Mouse (Mus musculus) limb, embryonic 15.5 days (tissue): ENCODE data around the gene Ptprz1. TPM values are rescaled to one million over a fixed set of nuclear protein-coding genes. Genes with fewer than 3 reads are reported as not detected.

ENCODE experiments used
- ATAC-seq: fragments of 200-750 bp; cut with Nextera tagmentation; 2 replicates; pipeline ENCODE4 v1.8.0; 2017; ENCODE audit warnings: low read depth, moderate TSS enrichment; ENCODE audit not compliant: insufficient number of reproducible peaks, low FRiP score, low TSS enrichment
- H3K27ac ChIP-seq: fragments of 300-500 bp; sonication (generic); 2 replicates; pipeline ENCODE4 v1.5.1; 2015; ENCODE audit warnings: moderate library complexity, mild to moderate bottlenecking, inconsistent platforms
- H3K27me3 ChIP-seq: fragments of 300-500 bp; sonication (generic); 2 replicates; pipeline ENCODE4 v1.6.1; 2015; ENCODE audit warnings: inconsistent platforms
- H3K36me3 ChIP-seq: fragments of 300-500 bp; sonication (generic); 2 replicates; pipeline ENCODE4 v1.6.1; 2015; ENCODE audit warnings: inconsistent platforms
- H3K4me1 ChIP-seq: fragments of 300-500 bp; sonication (generic); 2 replicates; pipeline ENCODE4 v1.6.1; 2015; ENCODE audit warnings: inconsistent platforms
- H3K4me2 ChIP-seq: fragments of 300-500 bp; sonication (generic); 2 replicates; pipeline ENCODE4 v1.6.1; 2015; ENCODE audit warnings: mild to moderate bottlenecking, inconsistent platforms
- H3K4me3 ChIP-seq: fragments of 300-500 bp; sonication (generic); 2 replicates; pipeline ENCODE4 v1.5.1; 2015; ENCODE audit warnings: mild to moderate bottlenecking, inconsistent platforms
- H3K9ac ChIP-seq: fragments of 300-500 bp; sonication (generic); 2 replicates; pipeline ENCODE4 v1.6.1; 2015; ENCODE audit warnings: inconsistent platforms
- H3K9me3 ChIP-seq: fragments of 300-500 bp; sonication (generic); 2 replicates; pipeline ENCODE4 v1.6.1; 2016; ENCODE audit warnings: inconsistent platforms
- WGBS: fragments of 180-500 bp; shearing (Covaris S2); methylation state at CpG from one replicate; pipeline ENCODE4 v1.1.7; 2015; 5-methylcytosine and 5-hydroxymethylcytosine counted together
- polyA plus RNA-seq: library from polyadenylated mRNA; unstranded; fragments of >200 nt; fragmentation: Nextera tagmentation; extraction: Ambion mirVana; gene quantifications from 2 replicates; pipeline ENCODE4 v1.2.1, GENCODE M21; 2015

Ptprz1 gene
- polyA plus RNA-seq: 9.7 and 10.2 TPM in 2 replicates

DNA sequence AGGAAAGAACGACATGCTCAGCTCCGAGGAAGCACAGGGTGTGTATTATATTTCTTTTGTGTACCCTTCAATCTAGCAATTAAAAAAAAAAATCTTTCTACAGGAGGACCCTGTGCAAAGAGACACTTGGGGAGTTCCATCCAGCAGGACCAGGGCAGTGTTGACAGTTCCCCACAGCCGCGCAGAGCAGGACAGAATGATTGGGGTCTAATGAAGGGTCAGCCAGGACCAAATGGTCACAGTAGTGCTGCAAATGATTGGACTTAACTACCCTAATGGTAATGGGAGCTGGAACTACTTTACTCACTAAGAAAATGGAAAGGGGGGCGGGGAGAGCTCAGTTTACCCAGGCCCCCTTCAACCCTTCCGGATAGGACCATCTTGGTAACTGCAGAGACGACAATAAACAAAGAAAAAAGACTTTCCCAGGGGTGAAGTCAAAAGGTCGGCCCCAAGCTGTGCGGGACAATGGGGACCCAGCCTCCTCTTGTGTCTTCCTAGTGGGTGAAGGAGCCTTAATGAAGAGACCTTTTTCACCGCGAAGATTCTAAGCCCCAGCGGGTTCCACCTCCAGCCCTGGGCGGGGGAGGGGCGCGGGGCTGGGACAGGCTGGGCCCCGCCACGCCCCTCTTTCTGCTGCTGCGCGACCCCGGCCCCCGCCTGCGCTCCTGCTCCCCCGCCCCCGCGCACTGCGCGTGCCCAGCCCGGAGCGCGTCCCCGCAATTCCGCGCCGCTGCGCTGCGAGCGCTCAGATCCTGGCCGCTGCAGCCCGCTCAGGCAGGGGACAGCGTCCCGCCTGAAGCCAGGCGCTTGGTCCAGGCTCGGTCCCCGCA, at the start of gene Ptprz1:
Gene Ptprz1, plus strand, starts transcription at position 722 of the 833 bp plus-strand sequence.
- Histone ChIP-seq H3K36me3 (no peaks in the 10 kb centered on the region), H3K27me3 (0 out of 2 replicates have a peak, but pooled peaks cover 6% of the 10 kb centered on the region), H3K9ac (peak within 1 kb of the TSS; percentile 38), H3K27ac (no peak within 1 kb of the TSS), H3K9me3 (no peaks in the 10 kb centered on the region), H3K4me1 (peaks cover 6% of the 10 kb centered on the region; the same call in 1 of the 2 replicates), H3K4me2 (peak within 1 kb of the TSS; percentile 96), H3K4me3 (peak within 1 kb of the TSS; percentile 54)
- WGBS: 1% methylated on average over 42 of the region's 44 CpGs
- ATAC-seq: peak; percentile 80

DNA sequence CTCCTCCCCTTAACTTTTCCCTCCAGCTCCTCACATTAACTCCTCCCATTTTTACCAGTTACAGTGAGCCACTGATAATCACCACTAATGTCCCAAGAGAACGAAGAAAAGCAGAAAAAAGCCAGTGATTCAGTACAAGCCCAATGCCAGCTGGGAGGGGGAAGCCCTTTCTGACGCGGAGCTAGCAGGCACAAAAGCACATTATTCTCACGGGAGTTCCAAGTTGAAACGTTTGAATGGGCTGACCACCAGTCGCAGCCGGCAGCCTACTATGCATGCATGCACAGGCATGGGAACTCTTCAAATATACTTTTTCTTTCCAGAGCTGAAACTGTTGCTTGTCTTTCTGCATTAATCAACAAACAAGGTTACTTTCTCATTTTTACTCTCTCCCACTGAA, 41.7 kb upstream of the Ptprz1 start:
- H3K4me2 ChIP-seq: no peak overlapping the region
- no peaks in the 10 kb centered on the region for H3K9me3 ChIP-seq
- no peaks in the 10 kb centered on the region for H3K27me3 ChIP-seq
- H3K27ac ChIP-seq: no peak overlapping the region
- no peak for ATAC-seq
- H3K4me1 ChIP-seq: no peaks in the 10 kb centered on the region
- H3K36me3 ChIP-seq: no peaks in the 10 kb centered on the region
- no peak overlapping the region for H3K9ac ChIP-seq
- no peak overlapping the region for H3K4me3 ChIP-seq
- WGBS: 45% methylated on average over 7 of the region's 7 CpGs

DNA sequence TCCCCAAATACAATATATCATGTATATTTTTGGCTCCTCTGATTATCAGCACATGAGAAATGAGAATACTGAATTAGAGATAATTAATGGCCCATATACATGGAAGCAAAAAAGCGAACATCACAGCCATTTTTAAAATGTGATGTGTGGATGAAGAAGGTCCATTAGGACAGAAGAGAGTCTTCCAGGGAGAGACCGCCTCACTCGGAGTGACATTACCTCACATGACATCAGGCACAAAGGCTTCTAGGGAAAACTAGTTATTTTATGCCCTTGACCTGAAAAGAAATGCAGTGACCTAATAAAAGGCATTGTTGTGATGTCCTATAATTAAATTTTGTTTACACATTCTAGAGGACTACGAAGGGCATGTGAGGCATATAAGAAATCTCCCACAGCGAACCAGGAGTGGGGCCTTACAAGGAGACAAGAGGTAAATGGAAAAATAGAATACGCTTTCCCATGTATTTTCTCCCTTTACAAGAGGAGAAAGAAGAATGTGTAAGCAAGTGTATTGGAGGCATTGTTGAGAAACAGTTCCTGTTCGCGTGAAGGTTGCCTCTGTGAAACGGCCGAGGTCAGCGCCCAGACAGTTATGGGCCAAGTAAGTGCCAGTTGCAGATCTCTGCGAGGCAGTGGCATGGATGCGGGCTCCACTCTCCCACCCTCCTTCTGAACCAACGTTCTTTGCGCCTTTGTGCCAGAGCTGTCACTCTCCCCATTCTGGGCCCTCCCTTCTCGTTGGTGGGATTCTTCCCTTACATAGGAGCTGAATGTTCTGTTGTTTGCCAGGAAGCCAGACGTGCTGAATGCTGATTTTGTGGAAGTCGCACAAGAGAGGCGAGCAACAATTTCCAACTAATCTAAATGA, 41.0 kb upstream of the Ptprz1 start:
- Histone ChIP-seq H3K4me1 (no peaks in the 10 kb centered on the region), H3K27me3 (no peaks in the 10 kb centered on the region), H3K9me3 (no peaks in the 10 kb centered on the region), H3K36me3 (no peaks in the 10 kb centered on the region), H3K4me3 (no peak overlapping the region), H3K27ac (no peak overlapping the region), H3K4me2 (no peak overlapping the region), H3K9ac (no peak overlapping the region)
- 77% methylated on average over 19 of the region's 19 CpGs for WGBS
- no peak for ATAC-seq

DNA sequence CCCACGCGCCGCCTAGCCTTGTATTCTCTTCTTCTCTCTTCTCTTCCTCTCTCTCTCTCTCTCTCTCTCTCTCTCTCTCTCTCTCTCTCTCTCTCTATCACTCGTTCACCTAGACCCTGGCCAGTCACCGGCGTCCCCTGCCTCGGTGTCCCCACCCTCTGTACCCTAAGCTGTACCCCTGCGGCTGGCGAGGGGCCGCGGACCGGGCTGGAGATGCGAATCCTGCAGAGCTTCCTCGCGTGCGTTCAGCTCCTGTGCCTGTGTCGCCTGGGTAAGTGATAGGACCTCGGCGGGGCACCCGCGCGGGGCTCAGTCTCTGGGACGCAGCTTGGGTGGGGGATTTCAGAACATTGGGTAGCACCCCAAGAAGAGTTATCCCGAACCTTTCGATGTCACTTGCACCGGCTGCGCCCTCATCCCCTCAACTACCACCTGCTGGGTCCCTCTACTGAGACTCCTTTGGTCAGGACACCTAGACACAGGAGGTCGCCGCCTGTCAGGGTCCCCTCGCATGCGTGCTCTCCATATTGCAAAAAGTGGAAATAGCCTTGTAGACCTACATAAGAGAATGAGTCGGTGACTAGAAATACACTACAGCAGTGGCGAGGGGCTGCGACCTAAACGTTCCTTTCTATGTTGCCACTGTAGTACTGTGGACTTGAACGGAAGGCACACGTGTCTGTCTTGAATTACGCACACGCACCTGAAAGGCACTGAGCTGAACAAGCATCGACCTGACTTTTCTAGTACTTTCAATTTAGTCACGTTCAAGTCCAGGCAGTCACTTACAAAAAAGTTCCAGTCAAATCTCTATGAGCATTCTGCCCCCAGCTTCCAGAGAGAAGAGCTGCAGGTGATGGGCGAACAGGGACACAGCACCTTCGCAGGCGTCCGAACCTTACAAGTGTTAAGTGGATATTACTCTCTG, 576 bp downstream of the Ptprz1 start:
- Histone ChIP-seq H3K9me3 (no peaks in the 10 kb centered on the region), H3K36me3 (no peaks in the 10 kb centered on the region), H3K4me2 (peak overlapping the region; percentile 96), H3K9ac (peak overlapping the region; percentile 38), H3K4me1 (peaks cover 6% of the 10 kb centered on the region; the same call in 1 of the 2 replicates), H3K4me3 (peak overlapping the region; percentile 54), H3K27me3 (0 out of 2 replicates have a peak, but pooled peaks cover 6% of the 10 kb centered on the region), H3K27ac (no peak overlapping the region)
- 1% methylated on average over 45 of the region's 45 CpGs for WGBS
- ATAC-seq: 0 out of 2 replicates have a peak, but pooled peaks have one; percentile 44

DNA sequence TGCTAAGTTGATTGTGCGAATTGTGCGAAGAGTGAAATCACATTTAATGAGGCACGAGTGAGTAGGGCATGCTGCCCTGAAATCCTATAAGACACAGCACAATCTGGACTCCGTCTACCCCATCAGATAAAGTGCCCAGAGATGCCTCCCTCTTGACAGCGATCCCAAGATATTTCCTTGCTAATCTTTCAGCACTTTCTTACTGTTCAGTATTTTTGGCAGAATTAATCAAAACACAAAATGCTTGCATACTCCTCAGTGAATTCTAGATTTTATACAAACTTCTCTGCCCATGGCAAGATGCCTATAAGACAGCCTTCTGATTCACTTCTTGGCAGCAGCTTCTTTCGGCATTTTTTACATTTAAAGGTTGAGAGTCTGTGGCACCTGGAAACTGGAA, 12.7 kb downstream of the Ptprz1 start:
- no peaks in the 10 kb centered on the region for H3K9me3 ChIP-seq
- 75% methylated on average over 6 of the region's 6 CpGs for WGBS
- no peaks in the 10 kb centered on the region for H3K4me1 ChIP-seq
- H3K27me3 ChIP-seq: no peaks in the 10 kb centered on the region
- H3K4me2 ChIP-seq: no peak overlapping the region
- H3K27ac ChIP-seq: no peak overlapping the region
- H3K4me3 ChIP-seq: no peak overlapping the region
- no peak for ATAC-seq
- no peaks in the 10 kb centered on the region for H3K36me3 ChIP-seq
- H3K9ac ChIP-seq: no peak overlapping the region

DNA sequence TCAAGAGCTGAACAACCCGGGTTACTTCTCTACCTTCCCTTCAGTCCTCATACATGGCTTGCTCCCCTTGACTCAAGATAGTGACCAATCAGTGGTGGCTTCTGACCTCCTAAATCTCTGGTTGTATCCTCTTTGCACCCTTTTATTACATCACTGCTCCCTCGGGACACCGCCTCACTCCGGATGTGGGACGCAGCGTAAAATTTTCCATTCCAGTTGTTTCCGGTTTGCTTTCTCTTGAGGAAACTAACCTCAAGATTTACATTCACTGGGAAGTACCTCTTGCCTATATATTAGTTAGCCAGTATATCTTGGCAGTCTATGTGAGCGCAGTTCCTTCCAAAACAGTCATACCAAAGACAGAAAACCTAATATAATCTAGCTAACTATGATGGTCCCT, 14.0 kb downstream of the Ptprz1 start:
- ATAC-seq: no peak
- no peaks in the 10 kb centered on the region for H3K36me3 ChIP-seq
- H3K9ac ChIP-seq: no peak overlapping the region
- no peaks in the 10 kb centered on the region for H3K9me3 ChIP-seq
- no peak overlapping the region for H3K4me3 ChIP-seq
- no peak overlapping the region for H3K4me2 ChIP-seq
- H3K27me3 ChIP-seq: no peaks in the 10 kb centered on the region
- no peak overlapping the region for H3K27ac ChIP-seq
- WGBS: 84% methylated on average over 8 of the region's 8 CpGs
- H3K4me1 ChIP-seq: no peaks in the 10 kb centered on the region

DNA sequence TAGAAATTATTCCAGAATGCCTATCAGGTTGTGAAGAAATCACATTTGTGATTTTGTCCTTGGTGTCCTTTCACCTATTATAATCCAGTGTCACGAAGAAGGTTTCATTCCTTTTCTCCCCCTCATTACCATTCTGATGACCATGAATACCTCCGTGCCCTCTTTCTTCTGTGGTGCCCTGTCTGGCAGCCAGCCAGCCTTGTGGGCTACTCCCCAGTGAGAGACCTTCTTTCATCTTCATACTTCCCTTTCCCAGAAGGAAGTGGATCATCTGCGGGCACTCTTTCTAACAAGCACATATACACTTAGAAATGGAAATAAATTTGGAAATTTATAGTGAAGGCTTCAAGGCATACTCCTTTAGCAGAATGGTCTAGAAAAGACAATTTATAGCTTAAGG, 26.7 kb downstream of the Ptprz1 start:
- Histone ChIP-seq H3K9ac (no peak overlapping the region), H3K27me3 (no peaks in the 10 kb centered on the region), H3K27ac (no peak overlapping the region), H3K4me2 (no peak overlapping the region), H3K36me3 (no peaks in the 10 kb centered on the region), H3K9me3 (no peaks in the 10 kb centered on the region), H3K4me1 (no peaks in the 10 kb centered on the region), H3K4me3 (no peak overlapping the region)
- ATAC-seq: no peak
- 56% methylated on average over 3 of the region's 3 CpGs for WGBS

DNA sequence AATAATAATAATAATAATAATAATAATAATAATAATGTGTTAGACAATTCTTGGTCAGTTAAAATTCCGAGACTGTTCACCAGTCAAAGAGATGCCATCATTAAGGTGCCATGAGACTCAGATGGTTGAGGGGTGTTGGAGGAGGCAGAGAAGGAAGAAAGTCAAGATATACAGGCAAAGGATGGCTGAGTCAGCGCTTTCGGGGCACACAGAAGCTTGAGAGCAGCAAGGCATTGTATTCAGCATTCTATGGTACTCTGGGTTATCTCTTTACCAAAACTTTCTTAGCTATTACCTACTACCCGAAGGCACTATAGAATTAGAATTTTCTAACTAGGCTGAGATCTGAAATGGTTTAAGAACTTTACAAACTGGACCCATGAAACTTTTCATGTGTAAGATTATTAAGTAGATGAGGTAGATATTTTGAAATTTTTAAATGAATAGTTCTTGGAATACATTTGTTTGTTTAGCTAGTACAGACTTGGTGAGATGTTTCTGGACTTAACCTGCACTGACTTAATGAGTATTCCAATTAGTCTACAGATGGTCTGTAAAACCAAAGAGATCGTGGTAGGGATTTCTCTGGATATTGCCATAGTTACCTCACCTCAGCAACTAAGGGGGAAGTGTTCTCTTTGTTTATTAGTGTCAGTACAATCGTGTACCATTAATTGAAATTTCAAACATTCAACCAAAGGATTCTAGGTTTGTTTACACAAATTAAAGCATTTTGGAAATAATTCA, 33.4 kb downstream of the Ptprz1 start:
- no peak for ATAC-seq
- Histone ChIP-seq H3K4me1 (no peaks in the 10 kb centered on the region), H3K27ac (no peak overlapping the region), H3K27me3 (no peaks in the 10 kb centered on the region), H3K4me2 (no peak overlapping the region), H3K9ac (no peak overlapping the region), H3K4me3 (no peak overlapping the region), H3K36me3 (no peaks in the 10 kb centered on the region), H3K9me3 (no peaks in the 10 kb centered on the region)
- WGBS: 76% methylated on average over 6 of the region's 6 CpGs

DNA sequence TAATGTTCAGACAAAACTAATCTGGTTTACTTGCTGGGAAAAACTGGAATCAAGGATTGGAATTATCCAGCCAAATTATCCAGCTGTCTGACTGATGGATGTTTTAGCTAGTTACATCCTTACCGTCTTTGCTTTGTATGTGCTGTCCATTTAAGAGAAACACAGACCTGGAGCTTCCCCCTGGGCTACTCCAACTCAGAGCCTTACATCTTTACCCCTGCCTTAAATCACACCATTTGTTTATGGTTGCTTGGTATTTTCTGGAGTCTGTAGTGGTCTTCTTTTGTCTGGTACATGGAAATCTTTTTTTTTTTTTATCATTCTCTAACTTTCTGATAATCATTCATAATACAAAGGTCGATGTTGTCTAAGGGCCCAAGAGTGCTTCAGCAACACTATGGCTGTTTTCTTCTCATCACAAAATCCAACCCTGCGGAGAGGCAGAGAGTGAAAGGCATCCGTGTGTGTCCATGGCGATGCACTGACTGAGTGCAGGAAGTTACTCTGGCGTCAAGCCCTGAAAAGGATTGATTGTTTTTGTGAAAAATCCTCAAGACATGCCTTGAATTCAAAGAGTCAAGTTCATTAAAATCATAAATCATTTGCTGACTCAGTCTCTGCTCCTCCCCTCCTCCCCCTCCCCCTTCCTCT, 34.1 kb downstream of the Ptprz1 start:
- no peaks in the 10 kb centered on the region for H3K9me3 ChIP-seq
- H3K27me3 ChIP-seq: no peaks in the 10 kb centered on the region
- H3K9ac ChIP-seq: no peak overlapping the region
- whole genome bisulfite sequencing: 54% methylated on average over 6 of the region's 6 CpGs
- no peak overlapping the region for H3K4me2 ChIP-seq
- no peak overlapping the region for H3K27ac ChIP-seq
- H3K36me3 ChIP-seq: no peaks in the 10 kb centered on the region
- no peaks in the 10 kb centered on the region for H3K4me1 ChIP-seq
- ATAC-seq: no peak
- no peak overlapping the region for H3K4me3 ChIP-seq

DNA sequence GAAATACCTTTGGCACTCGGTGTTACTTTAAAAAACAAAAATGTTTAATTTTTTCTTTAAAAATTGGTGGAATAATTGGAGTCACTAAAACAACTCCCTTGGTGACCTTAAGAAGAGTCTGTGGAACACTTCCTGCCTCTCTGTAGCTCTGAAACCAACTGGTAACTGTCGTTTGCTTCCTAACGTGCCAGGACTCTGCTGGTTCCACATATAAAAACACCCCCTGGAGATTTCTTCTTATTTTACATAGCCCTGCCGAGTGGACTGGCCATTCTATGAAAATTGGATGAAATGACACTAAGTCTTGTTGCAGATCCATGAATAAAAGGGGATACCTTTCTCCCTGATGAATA, 34.6 kb downstream of the Ptprz1 start:
- no peak overlapping the region for H3K9ac ChIP-seq
- H3K27ac ChIP-seq: no peak overlapping the region
- no peaks in the 10 kb centered on the region for H3K36me3 ChIP-seq
- 13% methylated on average over 4 of the region's 4 CpGs for WGBS
- H3K27me3 ChIP-seq: no peaks in the 10 kb centered on the region
- H3K4me3 ChIP-seq: no peak overlapping the region
- H3K4me1 ChIP-seq: no peaks in the 10 kb centered on the region
- no peak for ATAC-seq
- H3K4me2 ChIP-seq: no peak overlapping the region
- no peaks in the 10 kb centered on the region for H3K9me3 ChIP-seq
